Mouse (Mus musculus) embryonic facial prominence, embryonic 10.5 days (tissue): Measurements from ENCODE around the gene Cdk8. TPM values are rescaled to one million over a fixed set of nuclear protein-coding genes. Genes with fewer than 3 reads are reported as not detected.

Experiments used
- DNase-seq: peaks from one replicate; pipeline ENCODE4 v3.0.0-alpha.2; 2017; ENCODE audit warnings: low spot score
- H3K27ac ChIP-seq: fragments of 300-500 bp; sonication (generic); replicated peaks from 2 replicates; pipeline ENCODE4 v1.5.1; 2016; ENCODE audit warnings: mild to moderate bottlenecking
- H3K27me3 ChIP-seq: fragments of 300-500 bp; sonication (generic); replicated peaks from 2 replicates; pipeline ENCODE4 v1.6.1; 2016; ENCODE audit warnings: low read depth, mild to moderate bottlenecking; ENCODE audit not compliant: poor library complexity, severe bottlenecking
- H3K36me3 ChIP-seq: fragments of 300-500 bp; sonication (generic); replicated peaks from 2 replicates; pipeline ENCODE4 v1.6.1; 2016; ENCODE audit warnings: mild to moderate bottlenecking, moderate library complexity
- H3K4me1 ChIP-seq: fragments of 300-500 bp; sonication (generic); 2 replicates; pipeline ENCODE4 v1.6.1; 2016
- H3K4me3 ChIP-seq: fragments of 300-500 bp; sonication (generic); 2 replicates; pipeline ENCODE4 v1.5.1; 2016; ENCODE audit warnings: mild to moderate bottlenecking, moderate library complexity
- H3K9me3 ChIP-seq: fragments of 300-500 bp; sonication (generic); 2 replicates; pipeline ENCODE4 v1.6.1; 2016; ENCODE audit warnings: mild to moderate bottlenecking
- WGBS: fragments of 180-500 bp; shearing (Covaris S2); methylation state at CpG from one replicate; pipeline ENCODE4 v1.1.7; 2016; 5-methylcytosine and 5-hydroxymethylcytosine counted together
- polyA plus RNA-seq: library from polyadenylated mRNA; unstranded; fragments of >200 nt; fragmentation: Nextera tagmentation; extraction: Ambion mirVana; gene quantifications from 2 replicates; pipeline ENCODE4 v1.2.1, GENCODE M21; 2016

Gene Cdk8
- polyA plus RNA-seq, 1 experiment from 2014 or later: 26.6 TPM

DNA sequence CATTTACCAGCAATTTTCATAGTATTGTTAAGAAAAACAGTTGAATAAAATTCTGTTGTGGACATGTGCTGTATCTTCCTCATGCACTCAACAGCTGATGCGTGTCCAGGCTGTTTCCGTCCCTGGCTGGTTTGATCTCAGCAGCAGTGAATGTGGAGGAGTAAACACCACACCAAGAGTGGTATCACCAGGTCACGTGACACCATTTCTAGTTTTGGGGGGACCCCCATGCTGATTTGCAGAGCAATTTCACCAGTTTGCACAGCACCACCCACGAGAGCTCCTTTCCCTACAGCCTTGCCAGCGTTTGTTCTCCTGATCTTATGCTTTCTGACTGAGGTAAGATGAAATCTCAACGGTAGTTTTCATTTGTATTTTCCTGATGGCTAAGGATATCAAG lies 116.1 kb downstream of the Cdk8 start:
- no peaks in the 10 kb centered on the region for H3K4me1 ChIP-seq
- WGBS: 87% methylated on average over 6 of the region's 6 CpGs
- no peaks in the 10 kb centered on the region for H3K27me3 ChIP-seq
- H3K36me3 ChIP-seq: no peaks in the 10 kb centered on the region
- H3K27ac ChIP-seq: no peak overlapping the region
- H3K4me3 ChIP-seq: no peak overlapping the region
- no peaks in the 10 kb centered on the region for H3K9me3 ChIP-seq
- no peak for DNase-seq

DNA sequence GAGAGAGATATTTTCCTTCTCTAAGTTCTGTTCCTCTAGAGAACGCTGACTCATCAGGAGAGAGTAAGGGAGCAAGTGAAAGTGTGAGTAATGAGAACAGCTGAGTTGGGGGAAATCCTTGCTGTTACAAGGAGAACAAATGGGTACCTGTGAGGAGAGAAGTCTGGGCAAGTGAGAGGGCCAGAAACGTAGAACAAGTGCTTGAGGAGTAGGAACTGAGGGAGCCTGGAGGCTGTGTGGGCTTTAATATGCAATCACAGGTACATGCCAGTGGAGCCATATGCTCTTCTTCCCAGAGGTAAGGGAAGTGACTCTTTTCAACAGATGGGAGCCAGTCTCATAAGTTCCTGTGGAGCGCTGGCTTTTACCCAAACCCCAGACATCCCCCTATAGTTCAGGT lies 118.2 kb downstream of the Cdk8 start:
- Histone ChIP-seq H3K4me3 (no peak overlapping the region), H3K4me1 (no peaks in the 10 kb centered on the region), H3K27me3 (no peaks in the 10 kb centered on the region), H3K36me3 (no peaks in the 10 kb centered on the region), H3K9me3 (no peaks in the 10 kb centered on the region), H3K27ac (no peak overlapping the region)
- DNase-seq: no peak
- WGBS: 83% methylated on average over 3 of the region's 3 CpGs

DNA sequence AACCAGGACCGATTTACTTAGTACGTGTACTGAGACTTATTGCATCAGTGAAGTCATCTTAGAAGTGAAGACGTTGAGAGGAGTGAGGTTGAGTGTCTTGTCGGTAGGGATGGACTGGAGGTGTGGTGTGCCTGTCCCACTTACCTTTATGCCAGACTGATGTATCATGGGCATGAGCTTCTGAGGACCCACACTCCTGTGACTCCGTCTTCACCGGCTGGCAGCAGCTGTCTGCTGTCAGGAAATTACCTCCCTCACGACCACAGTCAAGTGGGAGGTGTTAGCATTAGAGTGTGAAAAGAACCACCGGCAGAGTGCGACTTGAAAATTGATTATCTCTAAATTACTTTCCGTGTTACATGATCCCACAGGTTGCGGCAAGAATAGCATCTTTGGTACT lies 119.8 kb downstream of the Cdk8 start:
- WGBS: 86% methylated on average over 11 of the region's 11 CpGs
- Histone ChIP-seq H3K27me3 (no peaks in the 10 kb centered on the region), H3K4me1 (no peaks in the 10 kb centered on the region), H3K36me3 (no peaks in the 10 kb centered on the region), H3K9me3 (no peaks in the 10 kb centered on the region), H3K4me3 (no peak overlapping the region), H3K27ac (no peak overlapping the region)
- DNase-seq: no peak

DNA sequence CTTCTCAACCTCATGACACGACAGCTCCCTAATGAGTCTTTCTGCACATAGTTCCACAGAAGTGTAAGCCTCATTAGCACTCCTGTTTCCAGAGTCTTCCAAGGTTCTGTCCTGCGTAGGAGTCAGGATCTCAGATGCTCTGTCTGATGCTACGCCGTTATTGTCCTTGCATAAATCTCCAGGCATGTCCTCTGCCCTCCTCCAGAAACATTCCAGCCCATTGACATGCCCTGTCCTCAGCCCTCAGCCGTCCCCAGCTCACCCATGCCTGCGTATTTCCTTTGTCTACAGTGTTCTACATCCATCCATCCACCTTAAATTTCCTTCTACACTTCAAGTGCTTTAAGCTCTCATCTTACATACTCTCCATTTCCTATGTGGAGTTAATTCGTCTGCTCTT lies 121.0 kb downstream of the Cdk8 start:
- no peaks in the 10 kb centered on the region for H3K4me1 ChIP-seq
- DNase-seq: no peak
- H3K9me3 ChIP-seq: no peaks in the 10 kb centered on the region
- no peaks in the 10 kb centered on the region for H3K27me3 ChIP-seq
- H3K27ac ChIP-seq: no peak overlapping the region
- no peaks in the 10 kb centered on the region for H3K36me3 ChIP-seq
- no peak overlapping the region for H3K4me3 ChIP-seq
- 91% methylated on average over 7 of the region's 7 CpGs for WGBS

Other genes starting within 250 kb of the Cdk8 start
- not detected in 2 replicates for gene Cyp3a25, start 221.6 kb upstream of the Cdk8 start, polyA plus RNA-seq
- not detected in 2 replicates for gene Cyp3a59, start 152.0 kb upstream of the Cdk8 start, polyA plus RNA-seq
- not detected in 2 replicates for gene Gm5565, start 70.7 kb upstream of the Cdk8 start, polyA plus RNA-seq
- gene Gm6309, start 60.5 kb upstream of the Cdk8 start, polyA plus RNA-seq: not detected in 2 replicates
- not detected in 2 replicates for gene 1700001J03Rik, start 45.9 kb upstream of the Cdk8 start, polyA plus RNA-seq
- 28.7 and 30.7 TPM in 2 replicates for gene Rnf6, start 9.7 kb upstream of the Cdk8 start, polyA plus RNA-seq
- 7.7 and 8.7 TPM in 2 replicates for gene Wasf3, start 153.8 kb downstream of the Cdk8 start, polyA plus RNA-seq